Mouse (Mus musculus) left cerebral cortex, adult 11 months (tissue): ENCODE measurements around the gene Ldlrad3.

Experiments used
- DNase-seq: peaks from one replicate; pipeline ENCODE4 v3.0.0; 2022; ENCODE audit warnings: low spot score

Gene Ldlrad3

DNA sequence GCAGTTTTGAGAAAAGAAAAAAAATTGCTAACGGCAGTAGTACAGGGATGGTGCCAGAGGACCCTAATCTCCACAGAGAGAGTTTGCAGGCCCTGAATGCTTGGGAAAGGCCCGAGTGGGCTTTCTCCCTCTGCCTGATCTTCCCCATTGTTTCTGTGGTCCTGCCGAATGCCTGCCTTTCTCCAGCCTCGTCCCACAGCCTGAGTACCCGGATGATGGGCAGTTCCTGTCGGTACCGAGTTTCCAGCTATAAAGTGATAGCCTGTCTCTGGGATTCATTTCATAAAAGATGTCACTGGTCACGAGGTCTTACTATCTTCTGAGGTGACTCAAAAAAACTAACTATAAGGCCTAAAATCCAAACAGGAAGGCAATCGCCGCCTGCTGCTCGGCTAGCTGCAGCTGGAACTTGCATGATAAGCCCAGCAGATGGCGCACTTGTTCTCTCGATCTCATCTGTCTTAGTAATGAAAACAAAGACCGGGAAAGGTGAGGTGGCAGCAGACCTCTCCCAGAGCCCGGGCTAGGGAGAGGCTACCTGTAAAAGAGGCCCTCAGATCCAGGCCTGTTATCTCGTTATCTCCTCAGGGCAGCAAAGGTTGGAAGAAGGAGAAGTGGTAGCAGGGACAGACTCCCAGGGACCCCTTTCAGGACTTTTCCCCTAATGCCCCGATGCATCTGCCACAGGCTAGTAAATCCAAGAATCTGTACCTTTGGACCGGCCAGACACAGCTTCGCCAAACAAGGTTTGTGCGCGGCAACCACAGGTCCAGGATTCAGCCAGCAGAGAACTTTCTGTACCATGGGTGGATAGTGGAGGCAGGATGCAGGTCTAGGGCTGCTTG lies 280.4 kb downstream of the Ldlrad3 start:
- DNase-seq, result peak; percentile 73

DNA sequence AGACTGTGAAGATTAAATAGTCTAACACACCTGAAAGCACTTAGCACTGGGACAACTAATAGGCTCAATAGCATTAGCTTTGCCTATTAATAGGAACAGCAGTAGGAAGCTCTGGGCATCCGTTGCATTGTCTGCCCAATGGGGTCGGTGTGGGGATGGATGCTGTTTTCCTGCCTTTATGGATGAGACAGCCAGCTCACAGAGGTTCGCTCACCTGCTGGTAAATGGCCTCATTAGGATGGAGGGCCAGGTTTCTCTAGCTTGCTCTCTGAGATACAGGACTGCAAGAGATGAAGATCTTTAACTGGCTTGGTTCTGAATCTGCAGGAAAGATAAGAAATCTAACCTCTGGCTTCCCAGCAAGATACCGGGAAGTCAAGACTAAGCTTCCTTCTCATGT lies 284.0 kb downstream of the Ldlrad3 start:
- no peak for DNase-seq
